12 mouse cellular contexts compared by ENCODE assay signal in genomic region chr13:51806220-51806619, GRCm38 (mm10). TPM values are rescaled to one million over a fixed set of nuclear protein-coding genes. Genes with fewer than 3 reads are reported as not detected.
A peak's percentile ranks its signal among the peaks of the same experiment; 100 is the strongest.
DNase-seq lines count a peak whose midpoint lies in the region; ATAC-seq and TF ChIP-seq lines count a peak whose summit lies in the region.
"Had no signal": no experiment of that assay in that cellular context is flagged by ENCODE, and none has a peak within 500 bp of the region (broad histone marks: within the 10 kb centered on the region; RNA-seq: fewer than 3 reads in every experiment).

No protein-coding gene starts in this region.

- WGBS in forebrain, embryonic 14.5 days = 75% methylated on average over 15 of the region's 15 CpGs

- no peak for DNase-seq in layer of hippocampus, adult 2 months (ENCODE audit: low spot score in 2 of 2)
- DNase-seq in layer of hippocampus, postnatal 25 days (ENCODE audit: extremely low spot score in 1 of 2, low spot score in 1 of 2) = no peak
- peak; percentile 89 for DNase-seq in MN1 (ENCODE audit: low spot score)
- DNase-seq in brain, adult 2 months (ENCODE audit: low read depth, low spot score) = peak; percentile 76
- DNase-seq in forebrain, embryonic 14.5 days (ENCODE audit: low spot score) = peak; percentile 61
- DNase-seq in gastrocnemius, postnatal 25 days = no peak
- DNase-seq in lung, postnatal 36 days = no peak
- DNase-seq in kidney, adult 18-20 months = no peak
- DNase-seq: lung, postnatal 14 days; right cerebral cortex, postnatal 25 days had no signal

- peak; percentile 48; the same call in 1 of the 2 replicates for ATAC-seq in forebrain, embryonic 14.5 days

- H3K36me3 ChIP-seq in forebrain, embryonic 14.5 days (ENCODE audit: control insufficient read depth, insufficient read depth, low read length) = no peaks in the 10 kb centered on the region

- H3K4me2 ChIP-seq in forebrain, embryonic 14.5 days (ENCODE audit: low read length) = no peak overlapping the region

- H3K9me3 ChIP-seq in forebrain, embryonic 14.5 days (replicated peaks; ENCODE audit: control insufficient read depth, low read length) = no peaks in the 10 kb centered on the region

- no peak overlapping the region for H3K9ac ChIP-seq in forebrain, embryonic 14.5 days (ENCODE audit: low read length)

- H3K27ac ChIP-seq in layer of hippocampus, adult 2 months = peak overlapping the region; percentile 89
- H3K27ac ChIP-seq in forebrain, embryonic 14.5 days (ENCODE audit: low read depth, low read length) = peak overlapping the region; percentile 89

- H3K27me3 ChIP-seq in forebrain, embryonic 14.5 days (replicated peaks; ENCODE audit: control insufficient read depth, insufficient read depth, low read length) = no peaks in the 10 kb centered on the region

- H3K4me3 ChIP-seq in layer of hippocampus, adult 2 months = no peak overlapping the region
- no peak overlapping the region for H3K4me3 ChIP-seq in forebrain, embryonic 14.5 days (ENCODE audit: low read depth, low read length)
- H3K4me3 ChIP-seq: erythroblast, embryonic 14.5 days; myocyte had no signal

- H3K4me1 ChIP-seq in forebrain, embryonic 14.5 days (ENCODE audit: control insufficient read depth, insufficient read depth, low read length) = peaks cover 11% of the 10 kb centered on the region; the same call in 1 of the 2 replicates

- TF ChIP-seq CTCF in layer of hippocampus, adult 2 months (conservative IDR thresholded peaks at IDR 0.05) = no peak

RNA-seq across cellular contexts. Expression of gene Sema4d, which starts 12.7 kb away (rescaled TPM):
- 10 to 100 TPM; 76.3 to 83.9 TPM for total RNA-seq in layer of hippocampus, adult 2 months (2021)
- total RNA-seq in layer of hippocampus, postnatal 25 days (2021) = 100 to 1,000 TPM; 127 to 132 TPM
- 12.7 and 22.1 TPM in 2 replicates for polyA plus RNA-seq in forebrain, embryonic 14.5 days (2014; fragmentation: Nextera tagmentation; extraction: Ambion mirVana)
- total RNA-seq in gastrocnemius, postnatal 25 days (2021) = 100 to 1,000 TPM; 132 to 144 TPM

RNA-seq across cellular contexts. Expression of gene Gadd45g, which starts 40.3 kb away (rescaled TPM):
- 10 to 100 TPM; 14.8 to 22.7 TPM for total RNA-seq in layer of hippocampus, adult 2 months (2021)
- total RNA-seq in layer of hippocampus, postnatal 25 days (2021) = 10 to 100 TPM; 16.5 to 24.1 TPM
- 112 and 132 TPM in 2 replicates for polyA plus RNA-seq in forebrain, embryonic 14.5 days (2014; fragmentation: Nextera tagmentation; extraction: Ambion mirVana)
- total RNA-seq in gastrocnemius, postnatal 25 days (2021) = 10 to 100 TPM; 15.3 to 17.4 TPM

Comparison
In these comparisons a context has a peak if more than half of its experiments do, and no peak if none do; other contexts are left out.
1. DNase-seq: peak in MN1 (single experiment), brain, adult 2 months (single experiment) and forebrain, embryonic 14.5 days (single experiment); none in layer of hippocampus, adult 2 months (0 of 2), layer of hippocampus, postnatal 25 days (0 of 2), gastrocnemius, postnatal 25 days (single experiment), lung, postnatal 36 days (single experiment) and kidney, adult 18-20 months (single experiment).